In genomic region chr10:20202171-20202570, GRCm38 (mm10) we compare ENCODE assay signal across 21 mouse cellular contexts. TPM values are rescaled to one million over a fixed set of nuclear protein-coding genes. Genes with fewer than 3 reads are reported as not detected.
DNase-seq lines count a peak whose midpoint lies in the region; ATAC-seq and TF ChIP-seq lines count a peak whose summit lies in the region.
"Had no signal": no experiment of that assay in that cellular context is flagged by ENCODE, and none has a peak within 500 bp of the region (broad histone marks: within the 10 kb centered on the region; RNA-seq: fewer than 3 reads in every experiment).

No protein-coding gene starts in this region.

- H3K36me3 ChIP-seq in kidney, embryonic 16.5 days (ENCODE audit: insufficient read depth, low read length) = no peaks in the 10 kb centered on the region
- no peaks in the 10 kb centered on the region for H3K36me3 ChIP-seq in liver, adult 2 months (ENCODE audit: control insufficient read depth, insufficient read depth, low read length)
- H3K36me3 ChIP-seq in intestine, embryonic 14.5 days (ENCODE audit: control insufficient read depth, insufficient read depth, low read length) = no peaks in the 10 kb centered on the region
- H3K36me3 ChIP-seq in intestine, postnatal 0 days (ENCODE audit: control insufficient read depth, insufficient read depth) = no peaks in the 10 kb centered on the region
- H3K36me3 ChIP-seq: embryonic facial prominence, embryonic 13.5 days; heart, embryonic 13.5 days; limb, embryonic 13.5 days; midbrain, embryonic 15.5 days; neural tube, embryonic 15.5 days had no signal

- no peak overlapping the region for H3K4me3 ChIP-seq in kidney, embryonic 16.5 days (ENCODE audit: low read length)
- no peak overlapping the region for H3K4me3 ChIP-seq in liver, adult 2 months (ENCODE audit: insufficient read depth, low read depth, low read length)
- no peak overlapping the region for H3K4me3 ChIP-seq in intestine, embryonic 14.5 days (ENCODE audit: low read depth, low read length)
- no peak overlapping the region for H3K4me3 ChIP-seq in intestine, postnatal 0 days (ENCODE audit: low read depth, low read length)
- H3K4me3 ChIP-seq: embryonic facial prominence, embryonic 13.5 days; heart, embryonic 13.5 days; limb, embryonic 13.5 days; megakaryocyte, embryonic 14.5 days; midbrain, embryonic 15.5 days; myocyte; neural tube, embryonic 15.5 days had no signal

- H3K4me1 ChIP-seq in kidney, embryonic 16.5 days (ENCODE audit: insufficient read depth, low read length) = peaks cover 14% of the 10 kb centered on the region; the same call in 1 of the 2 replicates
- peaks cover 24% of the 10 kb centered on the region for H3K4me1 ChIP-seq in liver, adult 2 months (ENCODE audit: control insufficient read depth, insufficient read depth, low read length)
- H3K4me1 ChIP-seq in intestine, embryonic 14.5 days (replicated peaks; ENCODE audit: control insufficient read depth, insufficient read depth, low read length) = peaks cover 4% of the 10 kb centered on the region
- H3K4me1 ChIP-seq in intestine, postnatal 0 days (replicated peaks; ENCODE audit: control insufficient read depth, insufficient read depth, low read length) = peaks cover 10% of the 10 kb centered on the region; the same call in 1 of the 2 replicates

- H3K27me3 ChIP-seq in kidney, embryonic 16.5 days (ENCODE audit: insufficient read depth, low read length) = no peaks in the 10 kb centered on the region
- H3K27me3 ChIP-seq in liver, adult 2 months (ENCODE audit: control insufficient read depth, insufficient read depth, low read length) = no peaks in the 10 kb centered on the region
- no peaks in the 10 kb centered on the region for H3K27me3 ChIP-seq in intestine, embryonic 14.5 days (replicated peaks; ENCODE audit: control insufficient read depth, insufficient read depth, low read length)
- no peaks in the 10 kb centered on the region for H3K27me3 ChIP-seq in intestine, postnatal 0 days (replicated peaks; ENCODE audit: control insufficient read depth, insufficient read depth, low read length)
- H3K27me3 ChIP-seq: heart, embryonic 13.5 days; limb, embryonic 13.5 days; neural tube, embryonic 15.5 days had no signal

- peaks cover 28% of the 10 kb centered on the region for H3K79me2 ChIP-seq in liver, adult 2 months (ENCODE audit: control insufficient read depth, insufficient read depth, low read length)

- DNase-seq in kidney, adult 11 months = peak; percentile 51
- peak; percentile 81 for DNase-seq in liver, adult 2 months (ENCODE audit: extremely low read depth, low read depth, low spot score)
- no peak for DNase-seq in liver
- no peak for DNase-seq in intestine, embryonic 14.5 days (ENCODE audit: low spot score)
- DNase-seq in spleen, adult 18-20 months = no peak
- DNase-seq: adrenal gland, adult 2 months; cerebellum, adult 9-10 months; forebrain, postnatal 0 days; heart, postnatal 4 days; kidney, postnatal 4 days; lung, adult 2 months; thymus, postnatal 36 days had no signal

- no peak overlapping the region for H3K9ac ChIP-seq in kidney, embryonic 16.5 days (replicated peaks; ENCODE audit: low read length)
- no peak overlapping the region for H3K9ac ChIP-seq in liver, adult 2 months (ENCODE audit: low read depth, low read length)
- H3K9ac ChIP-seq in intestine, embryonic 14.5 days (ENCODE audit: low read length) = no peak overlapping the region
- no peak overlapping the region for H3K9ac ChIP-seq in intestine, postnatal 0 days (ENCODE audit: low read depth, low read length)
- H3K9ac ChIP-seq: embryonic facial prominence, embryonic 13.5 days; forebrain, postnatal 0 days; heart, embryonic 13.5 days; limb, embryonic 13.5 days; midbrain, embryonic 15.5 days; neural tube, embryonic 15.5 days had no signal

- WGBS in kidney, embryonic 16.5 days = 53% methylated on average over 9 of the region's 9 CpGs
- 37% methylated on average over 9 of the region's 9 CpGs for WGBS in liver, adult 2 months
- WGBS in intestine, embryonic 14.5 days = 49% methylated on average over 9 of the region's 9 CpGs
- WGBS in intestine, postnatal 0 days = 31% methylated on average over 9 of the region's 9 CpGs

- H3K4me2 ChIP-seq in kidney, embryonic 16.5 days (replicated peaks; ENCODE audit: low read depth, low read length) = no peak overlapping the region
- no peak overlapping the region for H3K4me2 ChIP-seq in intestine, embryonic 14.5 days (ENCODE audit: low read length)
- H3K4me2 ChIP-seq in intestine, postnatal 0 days (replicated peaks; ENCODE audit: low read depth) = no peak overlapping the region
- H3K4me2 ChIP-seq: embryonic facial prominence, embryonic 13.5 days; heart, embryonic 13.5 days; limb, embryonic 13.5 days; midbrain, embryonic 15.5 days; neural tube, embryonic 15.5 days had no signal

- ATAC-seq in kidney, embryonic 16.5 days (ENCODE audit: low FRiP score, low TSS enrichment) = no peak
- no peak for ATAC-seq in intestine, embryonic 14.5 days (replicated peaks; ENCODE audit: low FRiP score, low TSS enrichment, low read depth)
- no peak for ATAC-seq in intestine, postnatal 0 days
- ATAC-seq: midbrain, embryonic 15.5 days had no signal

- no peaks in the 10 kb centered on the region for H3K9me3 ChIP-seq in kidney, embryonic 16.5 days (ENCODE audit: low read length)
- H3K9me3 ChIP-seq in intestine, embryonic 14.5 days (ENCODE audit: control insufficient read depth, low read length) = no peaks in the 10 kb centered on the region
- no peaks in the 10 kb centered on the region for H3K9me3 ChIP-seq in intestine, postnatal 0 days (ENCODE audit: control insufficient read depth)
- H3K9me3 ChIP-seq: embryonic facial prominence, embryonic 13.5 days; heart, embryonic 13.5 days; limb, embryonic 13.5 days; megakaryocyte, embryonic 14.5 days; midbrain, embryonic 15.5 days; neural tube, embryonic 15.5 days had no signal

- no peak for TF ChIP-seq CTCF in liver, adult 2 months (IDR thresholded peaks at IDR 0.05; ENCODE audit: low read depth, low read length)
- TF ChIP-seq CTCF in intestine, postnatal 0 days (IDR thresholded peaks at IDR 0.05; ENCODE audit: low read depth) = no peak

- no peak for TF ChIP-seq POLR2A in liver, adult 2 months (IDR thresholded peaks at IDR 0.05; ENCODE audit: extremely low read depth, insufficient read depth, low read length)

- H3K27ac ChIP-seq in kidney, embryonic 16.5 days (ENCODE audit: low read length) = no peak overlapping the region
- H3K27ac ChIP-seq in liver, adult 2 months (replicated peaks; ENCODE audit: insufficient read depth, low read depth, low read length) = no peak overlapping the region
- H3K27ac ChIP-seq in intestine, embryonic 14.5 days (ENCODE audit: low read depth) = peak overlapping the region; percentile 22; the same call in 1 of the 2 replicates
- H3K27ac ChIP-seq in intestine, postnatal 0 days (ENCODE audit: low read depth, low read length) = peak overlapping the region; percentile 91
- H3K27ac ChIP-seq: embryonic facial prominence, embryonic 13.5 days; heart, embryonic 13.5 days; limb, embryonic 13.5 days; midbrain, embryonic 15.5 days; neural tube, embryonic 15.5 days had no signal

RNA-seq across cellular contexts. Expression of gene Map7, which starts 53.9 kb away (rescaled TPM):
- 32.3 and 33.9 TPM in 2 replicates for polyA plus RNA-seq in kidney, embryonic 16.5 days (2015; fragmentation: Nextera tagmentation; extraction: Ambion mirVana)
- total RNA-seq in liver, adult 2 months (2014; rRNA removed) = 13.7 and 15.6 TPM in 2 replicates
- polyA plus RNA-seq in liver, adult 2 months (2012; rRNA removed) = 9.5 and 11.1 TPM in 2 replicates
- polyA plus RNA-seq in intestine, embryonic 14.5 days (2014; fragmentation: Nextera tagmentation; extraction: Ambion mirVana) = 18.9 and 20.1 TPM in 2 replicates
- polyA plus RNA-seq in intestine, postnatal 0 days (2015; fragmentation: Nextera tagmentation; extraction: Ambion mirVana) = 47.0 and 55.7 TPM in 2 replicates

Comparison
In these comparisons a context has a peak if more than half of its experiments do, and no peak if none do; other contexts are left out.
1. DNase-seq: peak in kidney, adult 11 months (single experiment) and liver, adult 2 months (single experiment); none in liver (single experiment), intestine, embryonic 14.5 days (single experiment) and spleen, adult 18-20 months (0 of 2).
2. H3K27ac ChIP-seq: peak in intestine, embryonic 14.5 days (single experiment) and intestine, postnatal 0 days (single experiment); none in kidney, embryonic 16.5 days (single experiment) and liver, adult 2 months (single experiment).